Mouse (Mus musculus) frontal cortex, postnatal 36 days (tissue): ENCODE measurements around the gene Cdk2ap2.
"Not testable (repeated sequence)": the region's sequence is repeated elsewhere in the genome, so short reads cannot be mapped to it uniquely, and the experiment has no call there.

Experiments
- DNase-seq, 2 experiments: peaks; one replicate each; pipeline ENCODE4 v3.0.0; 2022; ENCODE audit warnings: low spot score in 2 of 2

Cdk2ap2 gene

DNA sequence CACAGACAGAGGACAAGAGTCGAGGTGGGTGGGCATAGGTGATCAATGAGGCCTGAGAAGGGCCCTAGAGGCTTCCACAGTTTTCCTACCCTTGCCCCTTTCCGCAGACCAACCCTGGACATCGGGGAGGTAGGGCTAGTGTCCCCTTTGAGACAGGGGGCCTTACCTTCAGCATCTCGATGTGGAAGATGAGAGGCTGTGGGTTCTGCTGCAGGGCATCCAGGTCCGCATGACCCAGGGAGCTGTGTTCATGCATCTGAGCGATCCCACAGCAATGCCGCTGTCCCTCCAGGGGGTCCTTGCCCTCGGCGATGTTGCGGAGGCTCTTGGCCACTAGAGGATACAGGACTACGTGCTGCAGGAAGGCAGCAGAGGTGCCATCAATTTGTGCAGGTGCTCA is 18.8 kb downstream of the Cdk2ap2 start:
- no peak for DNase-seq

GRCm38 (mm10) chr19:4117006-4117405 is 20.0 kb downstream of the Cdk2ap2 start:
- no peak for DNase-seq

DNA sequence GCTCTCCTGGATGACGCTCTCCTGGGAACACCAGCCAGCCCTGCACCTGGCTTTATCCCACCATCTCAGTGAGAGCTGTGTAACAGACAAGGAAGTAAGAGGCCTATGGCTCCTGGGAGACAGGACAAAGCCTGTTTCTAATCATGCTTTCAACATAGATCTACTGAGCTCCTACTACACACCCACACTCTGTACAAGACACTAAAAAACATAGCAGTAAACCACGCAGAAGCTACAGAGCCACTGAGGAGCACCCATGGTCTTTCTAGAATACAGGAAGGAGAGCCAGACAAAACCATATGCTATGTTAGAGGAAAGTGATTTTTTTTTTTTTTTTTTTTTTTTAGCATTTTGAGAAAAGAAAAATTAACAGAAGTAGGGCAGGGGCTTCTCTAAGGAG is 21.4 kb downstream of the Cdk2ap2 start:
- DNase-seq: no peak

- DNase-seq: no peak
Measured at GRCm38 (mm10) chr19:4119716-4120487, 22.9 kb downstream of the Cdk2ap2 start.

GRCm38 (mm10) chr19:4120496-4120895 is 23.5 kb downstream of the Cdk2ap2 start:
- no peak for DNase-seq

- DNase-seq: peak; percentile 97 to 98
Measured at GRCm38 (mm10) chr19:4121097-4121805, 24.3 kb downstream of the Cdk2ap2 start.

GRCm38 (mm10) chr19:4121896-4122295 is 24.9 kb downstream of the Cdk2ap2 start:
- not testable (repeated sequence) for DNase-seq

DNA sequence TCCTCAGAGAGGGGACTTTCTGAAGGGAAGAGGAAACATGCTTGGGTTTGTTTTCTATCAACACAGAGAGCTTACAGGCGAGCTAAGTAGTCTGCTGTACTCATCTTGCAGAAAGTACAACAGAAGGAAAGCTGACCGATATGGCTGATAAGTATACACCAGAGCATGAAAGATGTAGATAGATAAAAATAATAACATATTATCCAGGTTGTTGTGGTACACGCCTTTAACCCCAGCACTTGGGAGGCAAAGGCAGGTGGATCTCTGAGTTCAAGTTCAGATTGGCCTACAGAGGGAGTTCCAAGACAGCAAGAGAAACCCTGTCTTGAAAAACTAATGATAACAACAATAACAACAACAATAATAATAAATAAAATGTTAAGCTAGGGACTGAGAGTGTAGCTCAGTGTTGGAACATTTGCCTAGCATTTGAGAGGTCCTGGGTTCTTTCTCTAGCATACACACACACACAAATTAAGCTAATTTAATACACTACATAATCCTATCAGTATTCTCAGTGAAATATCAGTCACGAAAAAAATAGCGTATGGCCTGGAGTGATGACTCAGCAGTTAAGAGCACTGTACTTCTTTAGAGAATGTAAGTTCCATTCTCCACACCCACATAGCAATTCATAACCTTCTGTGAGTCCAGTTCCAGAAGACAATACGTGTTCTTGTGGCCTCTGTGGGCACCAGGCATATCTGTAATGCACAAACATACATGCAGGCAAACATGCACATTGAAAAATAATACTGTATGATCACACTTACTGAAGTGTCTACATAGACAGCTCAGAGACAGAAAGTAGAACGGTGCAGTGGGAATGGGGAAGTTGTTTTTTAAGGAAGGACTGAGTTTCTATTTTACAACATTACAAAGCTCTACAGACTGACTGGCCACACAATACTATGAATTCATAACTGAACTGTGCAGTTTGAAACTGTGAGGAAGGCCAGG is 25.7 kb downstream of the Cdk2ap2 start:
- DNase-seq: no peak

DNA sequence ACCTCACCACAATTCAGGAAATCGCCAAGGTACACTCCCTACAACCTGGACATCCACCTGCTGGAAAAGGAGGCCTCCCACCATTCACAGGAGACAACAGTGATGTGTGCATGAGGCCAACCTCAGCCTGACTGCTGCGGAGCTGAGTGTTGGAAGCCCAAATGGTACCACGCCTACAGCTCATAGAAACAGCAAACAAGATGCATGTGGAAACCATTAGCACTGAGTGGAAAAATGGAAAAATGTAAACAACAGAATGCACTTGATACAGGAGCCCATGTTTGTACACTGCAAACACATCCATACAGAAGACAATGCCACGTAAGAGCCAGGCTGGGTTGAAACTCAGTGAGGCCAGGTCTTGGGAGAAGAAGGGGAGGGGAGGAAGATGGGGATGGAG is 27.4 kb downstream of the Cdk2ap2 start:
- no peak for DNase-seq

GRCm38 (mm10) chr19:4125268-4125667 is 28.3 kb downstream of the Cdk2ap2 start:
- DNase-seq: peak in 1 of 2 experiments; percentile 43

DNA sequence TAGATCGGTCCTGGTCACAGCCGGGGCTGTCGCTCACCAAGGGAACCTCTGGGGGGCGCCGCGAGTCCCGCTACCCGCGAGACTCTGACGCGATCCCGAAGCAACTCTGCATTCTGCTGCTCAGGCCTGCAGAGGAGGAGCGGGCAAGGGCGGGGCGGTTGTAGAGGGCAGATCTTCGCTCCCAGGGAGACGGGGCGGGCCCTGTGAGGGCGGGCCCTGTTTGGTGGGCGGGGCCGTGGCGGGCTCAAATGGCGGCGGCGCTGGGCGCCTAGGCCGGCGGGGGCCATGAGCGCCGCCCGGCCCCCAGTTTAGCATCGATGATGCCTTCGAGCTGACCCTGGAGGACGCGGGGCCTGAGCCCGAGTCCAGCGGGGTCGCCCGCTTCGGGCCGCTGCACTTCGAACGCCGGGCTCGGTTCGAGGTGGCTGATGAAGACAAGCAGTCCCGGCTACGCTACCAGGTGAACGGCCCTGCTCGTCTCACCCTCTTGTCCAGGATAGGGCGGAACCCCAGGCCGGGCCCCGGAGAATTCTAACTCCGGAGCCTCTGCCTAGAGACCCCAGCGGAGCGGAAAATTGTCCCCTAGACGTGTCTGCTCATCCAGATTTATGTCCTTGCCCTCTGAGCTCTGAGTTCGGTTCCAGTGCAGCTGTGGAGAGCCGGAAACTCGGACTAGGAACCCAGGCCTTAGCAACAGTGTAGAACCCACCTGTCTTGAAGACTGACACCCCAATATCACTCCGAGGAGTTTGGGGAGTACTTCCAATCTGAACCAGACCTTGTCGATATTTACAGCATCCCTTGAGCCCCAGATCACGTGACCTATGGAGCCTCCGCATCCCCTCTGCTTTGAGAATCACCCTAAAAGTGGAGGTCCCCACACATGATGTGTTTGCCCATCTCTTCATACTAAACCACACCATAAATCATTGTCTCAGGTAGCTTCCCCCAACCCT is 29.0 kb downstream of the Cdk2ap2 start, which contains the start of gene Aip:
Gene Aip (minus strand): TSS at position 118 of the 956 bp plus-strand sequence.
- DNase-seq: peak; percentile 96 to 97

DNA sequence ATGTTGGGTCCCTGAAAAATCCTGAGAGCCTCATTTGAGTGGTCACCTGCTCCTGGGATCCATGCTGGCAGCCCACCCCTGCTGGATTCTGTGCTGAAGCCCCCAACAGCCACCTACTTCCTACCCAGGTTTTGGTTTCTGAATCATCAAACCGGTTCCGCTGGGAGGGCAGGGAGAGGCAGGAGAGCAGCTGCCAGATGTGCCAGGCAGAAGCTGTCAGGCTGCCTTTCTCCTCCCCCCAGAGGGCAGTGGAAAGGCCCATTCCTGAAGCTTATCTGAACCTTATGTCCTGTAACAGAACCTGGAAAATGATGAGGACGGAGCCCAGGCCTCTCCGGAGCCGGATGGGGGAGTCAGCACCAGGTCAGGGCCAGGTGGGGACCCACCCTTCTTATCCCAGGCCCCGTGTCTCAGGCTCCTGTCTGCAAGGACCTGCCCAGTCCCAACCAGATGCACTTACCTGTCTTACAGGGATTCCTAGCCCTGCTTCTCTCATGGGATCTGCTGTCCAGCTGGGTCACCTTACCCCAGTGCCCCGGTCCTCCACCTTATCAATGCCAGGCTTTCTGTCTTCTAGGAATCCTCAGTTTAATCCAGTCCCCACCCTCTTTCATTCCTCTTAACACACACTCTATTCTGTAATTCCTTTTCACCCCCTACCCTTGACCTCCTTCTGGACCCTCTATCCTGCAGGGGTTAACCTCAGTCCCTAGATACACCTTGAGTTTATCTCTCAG is 29.9 kb downstream of the Cdk2ap2 start:
- no peak for DNase-seq

- DNase-seq: no peak
Measured at GRCm38 (mm10) chr19:4129462-4129861, 32.5 kb downstream of the Cdk2ap2 start.

GRCm38 (mm10) chr19:4130106-4130505 is 33.1 kb downstream of the Cdk2ap2 start:
- DNase-seq: no peak

GRCm38 (mm10) chr19:4131075-4131474 is 34.1 kb downstream of the Cdk2ap2 start:
- DNase-seq: no peak

DNA sequence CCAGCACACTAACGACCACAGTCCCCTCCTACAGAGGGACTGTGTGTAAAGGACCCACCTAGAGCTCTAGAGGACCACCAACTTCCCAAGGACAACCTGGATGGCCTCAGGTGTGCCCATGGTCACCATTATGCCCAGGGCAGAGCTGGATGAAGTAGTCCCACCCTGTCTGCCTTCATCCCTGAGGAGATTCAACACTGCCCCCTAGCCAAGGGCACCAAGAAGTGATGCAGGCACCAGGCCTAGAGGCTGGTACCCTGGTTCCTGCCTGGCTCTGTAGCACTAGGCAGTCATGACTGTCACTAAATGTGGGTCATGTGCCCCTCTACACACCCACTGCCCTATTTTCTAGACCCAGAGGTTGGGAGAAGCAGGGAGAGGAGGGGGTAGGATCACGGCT is 34.8 kb downstream of the Cdk2ap2 start:
- no peak for DNase-seq

GRCm38 (mm10) chr19:4134354-4134753 is 37.4 kb downstream of the Cdk2ap2 start:
- DNase-seq: no peak

GRCm38 (mm10) chr19:4135229-4135962 is 38.4 kb downstream of the Cdk2ap2 start:
- DNase-seq: not testable (repeated sequence)

DNA sequence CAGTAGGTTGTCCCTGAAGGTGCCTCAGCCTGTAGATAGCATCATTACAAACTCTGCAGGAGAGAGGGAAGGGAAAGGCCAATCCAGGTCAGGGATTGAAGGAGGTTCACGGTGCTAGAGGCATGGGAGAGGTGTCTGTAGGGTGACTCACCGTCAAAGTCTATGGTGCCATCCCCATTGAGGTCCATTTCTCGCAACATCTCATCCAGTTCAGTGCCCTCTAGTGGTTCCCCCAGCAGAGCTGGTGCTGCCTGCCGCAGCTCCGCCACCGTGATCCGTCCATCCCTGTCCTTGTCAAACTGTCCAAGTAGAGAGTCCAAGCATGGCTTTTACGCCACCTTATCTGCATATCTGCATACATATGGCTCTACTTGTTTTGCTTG is 39.0 kb downstream of the Cdk2ap2 start:
- DNase-seq: not testable (repeated sequence)
